15 mouse cellular contexts compared by ENCODE assay signal in genomic region chr4:137339415-137339814, GRCm38 (mm10). TPM values are rescaled to one million over a fixed set of nuclear protein-coding genes. Genes with fewer than 3 reads are reported as not detected.
DNase-seq lines count a peak whose midpoint lies in the region; ATAC-seq lines count a peak whose summit lies in the region.
"Had no signal": no experiment of that assay in that cellular context is flagged by ENCODE, and none has a peak within 500 bp of the region (broad histone marks: within the 10 kb centered on the region; RNA-seq: fewer than 3 reads in every experiment).

No protein-coding gene starts in this region.

- no peak overlapping the region for H3K4me3 ChIP-seq in heart, embryonic 10.5 days
- no peak overlapping the region for H3K4me3 ChIP-seq in midbrain, embryonic 14.5 days (replicated peaks; ENCODE audit: low read depth, low read length)
- H3K4me3 ChIP-seq: embryonic facial prominence, embryonic 12.5 days; limb, embryonic 12.5 days had no signal

- no peak overlapping the region for H3K27ac ChIP-seq in heart, embryonic 10.5 days
- no peak overlapping the region for H3K27ac ChIP-seq in midbrain, embryonic 14.5 days (replicated peaks; ENCODE audit: low read depth, low read length)
- H3K27ac ChIP-seq: embryonic facial prominence, embryonic 12.5 days; limb, embryonic 12.5 days had no signal

- no peaks in the 10 kb centered on the region for H3K27me3 ChIP-seq in heart, embryonic 10.5 days (ENCODE audit: insufficient read depth, poor library complexity, severe bottlenecking)
- H3K27me3 ChIP-seq in midbrain, embryonic 14.5 days (ENCODE audit: control insufficient read depth, insufficient read depth, low read length) = no peaks in the 10 kb centered on the region
- H3K27me3 ChIP-seq: embryonic facial prominence, embryonic 12.5 days; limb, embryonic 12.5 days had no signal

- H3K36me3 ChIP-seq in heart, embryonic 10.5 days = peaks cover 15% of the 10 kb centered on the region
- peaks cover 15% of the 10 kb centered on the region for H3K36me3 ChIP-seq in midbrain, embryonic 14.5 days (ENCODE audit: control insufficient read depth, insufficient read depth, low read length)

- peak; percentile 37 to 87 for DNase-seq in adrenal gland, adult (ENCODE audit: inconsistent age in 2 of 2, low spot score in 1 of 2)
- no peak for DNase-seq in adrenal gland, postnatal 4 days (ENCODE audit: low spot score in 2 of 2)
- DNase-seq in heart, postnatal 10 days = peak; percentile 37 to 47
- no peak for DNase-seq in heart, embryonic 10.5 days (ENCODE audit: low spot score)
- DNase-seq in 416B (ENCODE audit: low read depth) = peak; percentile 79
- DNase-seq in midbrain, embryonic 14.5 days = no peak
- no peak for DNase-seq in retina, embryonic 14.5 days (ENCODE audit: low spot score)
- DNase-seq: cerebellum, postnatal 10 days; forebrain, postnatal 0 days; layer of hippocampus, postnatal 36 days had no signal

- H3K4me1 ChIP-seq in heart, embryonic 10.5 days = peaks cover 27% of the 10 kb centered on the region
- H3K4me1 ChIP-seq in midbrain, embryonic 14.5 days (ENCODE audit: control insufficient read depth, insufficient read depth, low read length) = peaks cover 3% of the 10 kb centered on the region; the same call in 1 of the 2 replicates
- H3K4me1 ChIP-seq: embryonic facial prominence, embryonic 12.5 days had no signal

- intact Hi-C loops in heart, postnatal 10 days (cut with DNase I) = no loop called here

- ATAC-seq in erythroblast, adult 5-6 weeks (replicated peaks; ENCODE audit: low FRiP score, poor library complexity, severe bottlenecking) = peak; percentile 92
- ATAC-seq in midbrain, embryonic 14.5 days (ENCODE audit: low FRiP score, low TSS enrichment) = no peak
- ATAC-seq: forebrain, postnatal 0 days; hindbrain, embryonic 16.5 days had no signal

- no peak overlapping the region for H3K9ac ChIP-seq in midbrain, embryonic 14.5 days (replicated peaks; ENCODE audit: low read length)
- H3K9ac ChIP-seq: embryonic facial prominence, embryonic 12.5 days; forebrain, postnatal 0 days; limb, embryonic 12.5 days had no signal

- no peak overlapping the region for H3K4me2 ChIP-seq in midbrain, embryonic 14.5 days (ENCODE audit: low read length)
- H3K4me2 ChIP-seq: embryonic facial prominence, embryonic 12.5 days; limb, embryonic 12.5 days had no signal

- H3K9me3 ChIP-seq in heart, embryonic 10.5 days = no peaks in the 10 kb centered on the region
- H3K9me3 ChIP-seq in midbrain, embryonic 14.5 days (ENCODE audit: control insufficient read depth, low read length) = no peaks in the 10 kb centered on the region
- H3K9me3 ChIP-seq: embryonic facial prominence, embryonic 12.5 days; G1E; limb, embryonic 12.5 days had no signal

- WGBS in heart, embryonic 10.5 days = 84% methylated on average over 1 of the region's 1 CpGs
- WGBS in midbrain, embryonic 14.5 days = 89% methylated on average over 1 of the region's 1 CpGs

RNA-seq across cellular contexts. Expression of gene Cdc42, which starts 18.1 kb away (rescaled TPM):
- 100 to 1,000 TPM; 407 to 413 TPM for total RNA-seq in adrenal gland, postnatal 4 days (2021)
- 100 to 1,000 TPM; 245 to 270 TPM for total RNA-seq in heart, postnatal 10 days (2021)
- 550 and 560 TPM in 2 replicates for polyA plus RNA-seq in heart, embryonic 10.5 days (2016; fragmentation: Nextera tagmentation; extraction: Ambion mirVana)
- total RNA-seq in erythroblast, adult 5-6 weeks (2015; ENCODE audit: low replicate concordance) = 236 and 252 TPM in 2 replicates
- 105 and 186 TPM in 2 replicates for total RNA-seq in erythroblast, adult 5-6 weeks (2017; ENCODE audit: low replicate concordance)
- polyA plus RNA-seq in midbrain, embryonic 14.5 days (2014; fragmentation: Nextera tagmentation; extraction: Ambion mirVana) = 984 and 991 TPM in 2 replicates

Comparison
In these comparisons a context has a peak if more than half of its experiments do, and no peak if none do; other contexts are left out.
1. DNase-seq: peak in adrenal gland, adult (2 of 2), heart, postnatal 10 days (2 of 2) and 416B (single experiment); none in adrenal gland, postnatal 4 days (0 of 2), heart, embryonic 10.5 days (single experiment), midbrain, embryonic 14.5 days (single experiment) and retina, embryonic 14.5 days (single experiment).